Mouse (Mus musculus) lung, postnatal 10 days (tissue): ENCODE measurements around the gene Tmem274.
A peak's percentile ranks its signal among the peaks of the same experiment; 100 is the strongest.

Source experiments
- DNase-seq: peaks from one replicate; pipeline ENCODE4 v3.0.0; 2021

The Tmem274 gene

DNA sequence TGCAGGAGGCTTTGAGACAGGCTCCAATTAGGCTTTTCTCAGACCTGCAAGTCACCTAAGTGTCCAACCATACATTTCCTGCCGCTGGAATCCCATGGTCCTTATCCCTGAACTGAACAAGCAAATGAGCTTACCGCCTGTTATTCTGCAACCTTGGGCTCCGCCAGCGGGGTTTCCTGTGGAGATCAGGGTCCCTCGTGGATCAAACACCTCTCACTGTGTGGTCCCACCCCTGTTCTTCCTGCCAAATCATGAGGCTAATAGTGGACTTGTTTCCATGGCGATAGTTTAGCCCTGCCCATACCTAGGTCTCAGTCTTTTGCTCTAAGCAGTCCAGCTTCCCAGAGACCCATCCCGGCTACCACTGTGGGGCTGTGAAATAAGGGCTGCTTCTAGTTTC is 49.2 kb downstream of the Tmem274 start:
- peak; percentile 39 for DNase-seq

GRCm38 (mm10) chr4:149527621-149528354 is 50.6 kb downstream of the Tmem274 start:
- no peak for DNase-seq

DNA sequence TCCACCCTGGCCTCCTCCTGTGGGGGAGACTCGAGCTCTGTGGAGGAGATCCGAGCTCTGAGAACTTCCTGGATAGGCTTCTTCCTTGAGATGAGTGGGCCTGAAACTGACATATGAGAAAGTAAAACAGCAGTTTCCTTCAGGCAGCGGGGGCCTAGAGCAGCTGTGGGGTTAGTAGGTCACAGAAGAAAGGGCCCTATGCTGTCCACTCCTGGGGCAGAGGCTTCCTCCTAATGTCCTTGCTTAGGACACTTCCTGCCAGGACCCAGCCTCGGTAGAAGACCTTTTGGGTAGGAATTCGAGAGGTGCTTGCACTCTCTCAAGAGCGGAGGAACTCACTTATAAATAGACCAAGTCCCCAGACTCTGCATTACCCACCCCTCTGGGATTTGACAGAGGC is 52.5 kb downstream of the Tmem274 start:
- DNase-seq = no peak
